Mouse (Mus musculus): Measurements from ENCODE around the gene Olfr814. TPM values are rescaled to one million over a fixed set of nuclear protein-coding genes. Genes with fewer than 3 reads are reported as not detected.
"Not testable (repeated sequence)": the region's sequence is repeated elsewhere in the genome, so short reads cannot be mapped to it uniquely, and the experiment has no call there.

Olfr814 gene
- total RNA-seq (2021) = not detected
- long read RNA-seq, experiment 1 = 0 reads
- long read RNA-seq, experiment 2 = 0 reads

DNA sequence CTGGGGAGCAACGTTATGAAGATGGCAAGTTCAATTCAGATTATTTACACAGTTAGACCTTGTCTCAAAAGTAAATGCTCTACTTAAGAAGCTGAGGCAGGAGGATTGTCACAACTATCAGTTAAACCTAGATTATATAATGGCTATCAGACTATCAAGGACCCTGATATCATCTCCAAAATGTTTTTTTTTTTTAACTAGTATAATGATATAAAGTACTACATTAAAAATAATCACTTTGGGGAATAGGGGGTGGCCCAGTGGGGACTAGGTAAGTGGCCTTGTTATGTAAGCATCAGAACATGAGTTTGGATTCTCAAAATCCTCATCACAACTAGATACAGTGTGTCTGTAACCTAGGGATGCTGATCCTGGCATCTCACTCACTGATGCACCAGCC, at the start of gene Olfr814:
Gene Olfr814, minus strand, starts transcription at position 101 of the 400 bp plus-strand sequence.
- DNase-seq; H3K4me3 ChIP-seq; H3K27ac ChIP-seq; intact Hi-C loops (cut with DNase I): not testable (repeated sequence)

DNA sequence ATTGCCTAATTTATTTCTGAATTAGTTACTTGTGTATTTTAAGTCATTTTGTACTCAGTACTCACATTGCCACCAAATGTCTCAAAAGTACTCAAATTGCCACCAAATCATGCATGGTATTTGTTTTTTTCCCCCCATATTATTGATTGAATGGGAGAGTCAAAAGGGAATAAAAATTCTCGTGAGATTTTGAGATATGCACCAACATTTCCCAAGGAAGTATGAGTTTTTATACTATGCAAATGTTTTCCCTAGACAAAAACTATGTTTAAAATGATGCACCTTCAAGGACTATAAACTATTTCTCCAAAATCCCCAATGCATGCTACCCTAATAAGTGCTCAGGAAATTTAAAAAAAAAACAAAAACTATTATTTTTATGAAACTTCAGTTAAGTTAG, 35.8 kb upstream of the Olfr814 start, which contains the start of gene Olfr816:
Gene Olfr816, minus strand, starts transcription at position 101 of the 400 bp plus-strand sequence.
- intact Hi-C loops (cut with DNase I) = no loop called here
- Histone ChIP-seq H3K4me3 (no peak within 1 kb of the TSS), H3K27ac (no peak within 1 kb of the TSS)
- DNase-seq = no peak
- no peak for TF ChIP-seq CTCF (IDR thresholded peaks at IDR 0.05)

DNA sequence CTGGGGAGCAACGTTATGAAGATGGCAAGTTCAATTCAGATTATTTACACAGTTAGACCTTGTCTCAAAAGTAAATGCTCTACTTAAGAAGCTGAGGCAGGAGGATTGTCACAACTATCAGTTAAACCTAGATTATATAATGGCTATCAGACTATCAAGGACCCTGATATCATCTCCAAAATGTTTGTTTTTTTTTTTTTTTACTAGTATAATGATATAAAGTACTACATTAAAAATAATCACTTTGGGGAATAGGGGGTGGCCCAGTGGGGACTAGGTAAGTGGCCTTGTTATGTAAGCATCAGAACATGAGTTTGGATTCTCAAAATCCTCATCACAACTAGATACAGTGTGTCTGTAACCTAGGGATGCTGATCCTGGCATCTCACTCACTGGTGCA, 26.1 kb upstream of the Olfr814 start, which contains the start of gene Olfr815:
Gene Olfr815, minus strand, starts transcription at position 101 of the 400 bp plus-strand sequence.
- H3K27ac ChIP-seq; intact Hi-C loops (cut with DNase I); H3K4me3 ChIP-seq; DNase-seq: not testable (repeated sequence)

DNA sequence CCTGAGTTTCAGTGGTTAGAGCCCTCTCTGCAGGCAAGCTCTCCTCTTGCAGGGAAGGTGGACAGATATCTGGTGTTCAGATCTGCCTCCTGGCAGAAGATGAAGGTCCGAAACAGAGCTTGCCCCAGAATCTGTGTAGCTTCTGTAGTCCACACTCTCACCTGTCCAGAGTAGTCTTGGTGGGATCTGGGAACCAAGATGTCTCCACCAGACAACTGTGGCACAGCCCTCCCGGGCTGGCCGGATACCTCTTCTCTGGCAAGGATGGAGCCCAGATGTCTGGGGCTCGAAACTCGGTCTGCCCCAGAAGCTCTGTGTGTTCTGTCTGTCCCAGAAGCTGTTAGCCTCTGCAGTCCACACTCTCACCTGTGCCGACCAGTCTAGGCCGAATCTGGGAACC, 6.3 kb upstream of the Olfr814 start:
- DNase-seq = no peak
- TF ChIP-seq CTCF (IDR thresholded peaks at IDR 0.05) = no peak
- intact Hi-C loops (cut with DNase I) = loop anchor here (2.0 kb wide), 1 partner anchor 15 kb away; no protein-coding TSS in a partner anchor
- H3K27ac ChIP-seq = no peak overlapping the region
- H3K4me3 ChIP-seq = no peak overlapping the region

DNA sequence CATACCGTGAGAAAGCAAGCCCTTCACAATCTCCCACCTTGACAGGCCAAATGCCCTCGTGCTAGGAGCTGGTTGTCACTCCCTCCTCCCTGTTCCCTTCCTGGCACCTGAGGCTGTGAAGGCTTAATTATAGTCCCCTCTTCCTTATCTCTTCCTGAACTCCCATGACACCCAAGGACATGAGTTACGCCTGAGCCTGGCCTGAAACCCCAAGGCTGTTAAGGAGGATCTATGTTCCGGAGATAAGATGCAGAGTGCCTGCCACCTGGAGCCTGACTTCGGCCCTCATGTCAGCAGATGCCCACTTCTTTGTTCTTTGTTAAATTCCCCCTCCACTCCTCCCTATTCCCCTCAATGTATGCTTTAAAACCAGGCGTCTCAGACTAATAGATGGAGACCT, 5.8 kb upstream of the Olfr814 start:
- H3K4me3 ChIP-seq; H3K27ac ChIP-seq; intact Hi-C loops (cut with DNase I); DNase-seq: not testable (repeated sequence)

DNA sequence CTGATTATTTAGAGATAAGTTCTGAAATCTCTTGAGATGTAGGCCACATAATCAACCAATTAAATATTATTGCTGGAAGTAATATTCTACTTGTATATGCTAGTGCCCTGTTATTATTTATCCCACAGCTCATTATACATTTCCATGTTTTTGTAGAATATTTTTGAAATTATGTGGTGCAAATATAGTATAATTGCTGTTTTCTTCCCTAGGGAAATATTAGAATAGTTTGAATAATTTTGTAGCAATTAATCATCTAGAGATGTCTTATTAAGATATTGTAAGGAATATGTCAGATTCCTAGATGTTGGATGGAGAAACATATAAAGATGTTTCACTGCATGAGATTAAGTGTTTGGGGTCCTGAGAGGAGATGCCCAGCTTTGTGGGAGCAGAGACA, 24.6 kb downstream of the Olfr814 start, which contains the start of gene Olfr813:
Gene Olfr813, plus strand, starts transcription at position 301 of the 400 bp plus-strand sequence.
- intact Hi-C loops (cut with DNase I) = no loop called here
- no peak for DNase-seq
- Histone ChIP-seq H3K4me3 (no peak within 1 kb of the TSS), H3K27ac (no peak within 1 kb of the TSS)
- TF ChIP-seq CTCF (IDR thresholded peaks at IDR 0.05) = no peak

DNA sequence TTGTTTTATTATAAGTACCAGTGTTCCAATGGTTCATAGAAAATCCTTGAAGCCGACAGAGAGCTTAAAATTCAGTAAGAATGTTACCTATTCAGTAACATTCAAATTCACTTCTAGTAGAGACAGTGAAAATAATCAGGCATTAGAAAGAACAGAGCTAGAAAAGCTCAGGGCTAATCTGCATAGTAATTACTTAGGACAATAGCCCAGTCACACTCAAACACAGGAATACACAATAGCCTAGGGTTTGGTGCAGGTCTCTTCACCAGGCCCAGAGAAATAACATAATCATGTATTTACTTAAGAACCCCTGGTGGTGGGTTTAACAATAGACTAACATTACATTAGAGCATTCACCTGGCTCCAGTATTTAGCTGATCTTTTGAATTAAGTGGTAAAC, 32.3 kb downstream of the Olfr814 start:
- intact Hi-C loops (cut with DNase I) = no loop called here

DNA sequence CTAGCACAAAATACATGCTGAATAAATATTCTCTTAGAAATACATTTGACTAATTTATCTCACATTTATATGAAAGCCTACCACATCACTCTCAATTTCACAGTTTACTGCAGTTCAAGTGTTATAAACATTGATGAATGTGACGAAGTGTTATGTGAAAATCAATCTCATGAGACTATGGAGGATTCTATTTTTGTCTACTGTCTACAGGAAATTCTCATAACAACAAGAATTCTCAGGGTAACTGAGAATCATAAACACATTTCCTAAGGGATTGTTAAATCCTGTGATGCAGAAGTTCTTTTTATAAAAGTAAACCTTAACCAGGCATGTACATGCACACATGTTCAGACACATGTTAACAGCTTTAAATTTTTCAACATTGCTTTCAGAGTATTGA, 33.7 kb downstream of the Olfr814 start, which contains the start of gene Olfr812:
Gene Olfr812, minus strand, starts transcription at position 101 of the 400 bp plus-strand sequence.
- intact Hi-C loops (cut with DNase I) = no loop called here

More for the DNA sequence above, 32.3 kb downstream of the Olfr814 start:
- DNase-seq = no peak
- Histone ChIP-seq H3K4me3 (no peak overlapping the region), H3K27ac (no peak overlapping the region)
- TF ChIP-seq CTCF (IDR thresholded peaks at IDR 0.05) = no peak

More for the DNA sequence above, 33.7 kb downstream of the Olfr814 start, which contains the start of gene Olfr812:
- no peak for DNase-seq
- Histone ChIP-seq H3K27ac (no peak within 1 kb of the TSS), H3K4me3 (no peak within 1 kb of the TSS)
- no peak for TF ChIP-seq CTCF (IDR thresholded peaks at IDR 0.05)

Other genes starting within 250 kb of the Olfr814 start
- not detected for gene Olfr799, start 242.4 kb downstream of the Olfr814 start, total RNA-seq (2021)
- not detected for gene Olfr800, start 222.2 kb downstream of the Olfr814 start, total RNA-seq (2021)
- gene Olfr801, start 206.0 kb downstream of the Olfr814 start, total RNA-seq (2021) = not detected
- not detected for gene Olfr802, start 191.7 kb downstream of the Olfr814 start, total RNA-seq (2021)
- not detected for gene Olfr803, start 185.6 kb downstream of the Olfr814 start, total RNA-seq (2021)
- gene Olfr804, start 176.6 kb downstream of the Olfr814 start, total RNA-seq (2021) = not detected
- gene Olfr805, start 150.5 kb downstream of the Olfr814 start, total RNA-seq (2021) = not detected
- not detected for gene Olfr806, start 137.9 kb downstream of the Olfr814 start, total RNA-seq (2021)
- not detected for gene Olfr807, start 122.1 kb downstream of the Olfr814 start, total RNA-seq (2021)
- not detected for gene Olfr808, start 114.4 kb downstream of the Olfr814 start, total RNA-seq (2021)
- not detected for gene Olfr809, start 105.2 kb downstream of the Olfr814 start, total RNA-seq (2021)
- not detected for gene Olfr810, start 84.9 kb downstream of the Olfr814 start, total RNA-seq (2021)
- not detected for gene Olfr811, start 75.5 kb downstream of the Olfr814 start, total RNA-seq (2021)
- gene Olfr812, start 33.8 kb downstream of the Olfr814 start, total RNA-seq (2021) = not detected
- not detected for gene Olfr813, start 24.5 kb downstream of the Olfr814 start, total RNA-seq (2021)
- gene Olfr815, start 26.0 kb upstream of the Olfr814 start, total RNA-seq (2021) = not detected
- gene Olfr816, start 35.7 kb upstream of the Olfr814 start, total RNA-seq (2021) = not detected
- gene Olfr818, start 69.2 kb upstream of the Olfr814 start, total RNA-seq (2021) = not detected
- not detected for gene Olfr819, start 87.4 kb upstream of the Olfr814 start, total RNA-seq (2021)
- gene Olfr247, start 96.3 kb upstream of the Olfr814 start, total RNA-seq (2021) = not detected
- not detected for gene Gm10310, start 105.2 kb upstream of the Olfr814 start, total RNA-seq (2021)
- gene Olfr820, start 132.8 kb upstream of the Olfr814 start, total RNA-seq (2021) = not detected
- gene Olfr821, start 150.5 kb upstream of the Olfr814 start, total RNA-seq (2021) = not detected
- not detected for gene Olfr822, start 191.4 kb upstream of the Olfr814 start, total RNA-seq (2021)
- gene Olfr823, start 235.5 kb upstream of the Olfr814 start, total RNA-seq (2021) = not detected

All from gastrocnemius, adult 2 months (tissue).